Mouse (Mus musculus) E14TG2a.4 (cell line): ENCODE measurements around the gene Cyfip2.

Experiments
- CTCF ChIP-seq: conservative IDR thresholded peaks from 2 replicates; pipeline ENCODE4 v1.5.1; 2014; ENCODE audit warnings: low read length
- POU5F1 ChIP-seq: IDR thresholded peaks from 2 replicates; pipeline ENCODE4 v1.6.1; 2014; ENCODE audit warnings: low read length, borderline replicate concordance

- TF ChIP-seq CTCF, result no peak
- no peak for TF ChIP-seq POU5F1
Measured at GRCm38 (mm10) chr11:46201636-46202546, 110.8 kb downstream of the Cyfip2 start.
